Mouse (Mus musculus) liver, embryonic 13.5 days (tissue): Measurements from ENCODE around the gene Sult3a1. TPM values are rescaled to one million over a fixed set of nuclear protein-coding genes. Genes with fewer than 3 reads are reported as not detected.
"Not testable (repeated sequence)": the region's sequence is repeated elsewhere in the genome, so short reads cannot be mapped to it uniquely, and the experiment has no call there.

Experiments used
- ATAC-seq: fragments of 200-750 bp; cut with Nextera tagmentation; 2 replicates; pipeline ENCODE4 v1.8.0; 2017; ENCODE audit warnings: low read depth, mild to moderate bottlenecking, moderate number of reproducible peaks, moderate library complexity
- DNase-seq: peaks from one replicate; pipeline ENCODE4 v3.0.0; 2022
- H3K27ac ChIP-seq: fragments of 300-500 bp; sonication (generic); 2 replicates; pipeline ENCODE4 v1.5.1; 2015; ENCODE audit warnings: moderate library complexity, mild to moderate bottlenecking, inconsistent platforms
- H3K27me3 ChIP-seq: fragments of 300-500 bp; sonication (generic); 2 replicates; pipeline ENCODE4 v1.6.1; 2015; ENCODE audit warnings: mild to moderate bottlenecking, inconsistent platforms
- H3K36me3 ChIP-seq: fragments of 300-500 bp; sonication (generic); 2 replicates; pipeline ENCODE4 v1.6.1; 2015; ENCODE audit warnings: mild to moderate bottlenecking, inconsistent platforms
- H3K4me1 ChIP-seq: fragments of 300-500 bp; sonication (generic); replicated peaks from 2 replicates; pipeline ENCODE4 v1.6.1; 2015; ENCODE audit warnings: inconsistent platforms
- H3K4me2 ChIP-seq: fragments of 300-500 bp; sonication (generic); 2 replicates; pipeline ENCODE4 v1.6.1; 2015; ENCODE audit warnings: inconsistent platforms, mild to moderate bottlenecking, moderate library complexity
- H3K4me3 ChIP-seq: fragments of 300-500 bp; sonication (generic); replicated peaks from 2 replicates; pipeline ENCODE4 v1.5.1; 2015; ENCODE audit warnings: mild to moderate bottlenecking, inconsistent platforms
- H3K9ac ChIP-seq: fragments of 300-500 bp; sonication (generic); 2 replicates; pipeline ENCODE4 v1.6.1; 2015; ENCODE audit warnings: mild to moderate bottlenecking, inconsistent platforms
- H3K9me3 ChIP-seq: fragments of 300-500 bp; sonication (generic); replicated peaks from 2 replicates; pipeline ENCODE4 v1.6.1; 2016; ENCODE audit warnings: inconsistent platforms
- WGBS: fragments of 180-500 bp; shearing (Covaris S2); methylation state at CpG from one replicate; pipeline ENCODE4 v1.1.7; 2015; ENCODE audit not compliant: insufficient replicate concordance; 5-methylcytosine and 5-hydroxymethylcytosine counted together
- polyA plus RNA-seq: library from polyadenylated mRNA; unstranded; fragments of >200 nt; fragmentation: Nextera tagmentation; extraction: Ambion mirVana; gene quantifications from 2 replicates; pipeline ENCODE4 v1.2.1, GENCODE M21; 2015

Sult3a1 gene
- not detected in 2 replicates for polyA plus RNA-seq

- no peaks in the 10 kb centered on the region for H3K27me3 ChIP-seq
- H3K36me3 ChIP-seq: no peaks in the 10 kb centered on the region
- H3K4me3 ChIP-seq: no peak within 1 kb of the TSS
- DNase-seq (no peak), ATAC-seq (no peak)
- H3K4me2 ChIP-seq: no peak within 1 kb of the TSS
- H3K9ac ChIP-seq: no peak within 1 kb of the TSS
- no peaks in the 10 kb centered on the region for H3K9me3 ChIP-seq
- no peaks in the 10 kb centered on the region for H3K4me1 ChIP-seq
- H3K27ac ChIP-seq: no peak within 1 kb of the TSS
Measured at GRCm38 (mm10) chr10:33857421-33857820, at the start of gene Sult3a1. Sult3a1 (plus strand) TSS chr10:33857721.

- H3K4me1 ChIP-seq: no peaks in the 10 kb centered on the region
- no peaks in the 10 kb centered on the region for H3K36me3 ChIP-seq
- no peak overlapping the region for H3K27ac ChIP-seq
- H3K27me3 ChIP-seq: no peaks in the 10 kb centered on the region
- no peaks in the 10 kb centered on the region for H3K9me3 ChIP-seq
- ATAC-seq: no peak
- H3K4me3 ChIP-seq: no peak overlapping the region
- DNase-seq: no peak
- no peak overlapping the region for H3K9ac ChIP-seq
- WGBS: 19% methylated on average over 1 of the region's 1 CpGs
- H3K4me2 ChIP-seq: no peak overlapping the region
Measured at GRCm38 (mm10) chr10:33811807-33812206, 45.7 kb upstream of the Sult3a1 start.

- H3K4me3 ChIP-seq: no peak overlapping the region
- ATAC-seq (no peak), DNase-seq (no peak)
- no peaks in the 10 kb centered on the region for H3K9me3 ChIP-seq
- no peak overlapping the region for H3K4me2 ChIP-seq
- H3K27me3 ChIP-seq: no peaks in the 10 kb centered on the region
- no peaks in the 10 kb centered on the region for H3K4me1 ChIP-seq
- no peaks in the 10 kb centered on the region for H3K36me3 ChIP-seq
- no peak overlapping the region for H3K9ac ChIP-seq
- no peak overlapping the region for H3K27ac ChIP-seq
Measured at GRCm38 (mm10) chr10:33814266-33814665, 43.3 kb upstream of the Sult3a1 start.

GRCm38 (mm10) chr10:33816923-33817322 lies 40.6 kb upstream of the Sult3a1 start:
- Histone ChIP-seq H3K27ac (no peak overlapping the region), H3K4me1 (no peaks in the 10 kb centered on the region), H3K4me3 (no peak overlapping the region), H3K27me3 (no peaks in the 10 kb centered on the region), H3K36me3 (no peaks in the 10 kb centered on the region), H3K9ac (no peak overlapping the region), H3K4me2 (no peak overlapping the region), H3K9me3 (no peaks in the 10 kb centered on the region)
- no peak for DNase-seq
- ATAC-seq: no peak
- WGBS: 56% methylated on average over 1 of the region's 1 CpGs

GRCm38 (mm10) chr10:33820892-33821291 lies 36.6 kb upstream of the Sult3a1 start:
- H3K9me3 ChIP-seq: no peaks in the 10 kb centered on the region
- no peak overlapping the region for H3K4me3 ChIP-seq
- 66% methylated on average over 3 of the region's 3 CpGs for WGBS
- DNase-seq (no peak), ATAC-seq (no peak)
- no peaks in the 10 kb centered on the region for H3K36me3 ChIP-seq
- no peak overlapping the region for H3K9ac ChIP-seq
- no peak overlapping the region for H3K27ac ChIP-seq
- no peaks in the 10 kb centered on the region for H3K27me3 ChIP-seq
- no peak overlapping the region for H3K4me2 ChIP-seq
- H3K4me1 ChIP-seq: no peaks in the 10 kb centered on the region

- no peaks in the 10 kb centered on the region for H3K4me1 ChIP-seq
- ATAC-seq: no peak
- WGBS: 45% methylated on average over 2 of the region's 2 CpGs
Measured at GRCm38 (mm10) chr10:33865994-33866393, 8.5 kb downstream of the Sult3a1 start.

GRCm38 (mm10) chr10:33870441-33870840 lies 12.9 kb downstream of the Sult3a1 start:
- Histone ChIP-seq H3K4me1 (no peaks in the 10 kb centered on the region), H3K27me3 (no peaks in the 10 kb centered on the region), H3K9ac (no peak overlapping the region), H3K27ac (no peak overlapping the region), H3K4me3 (no peak overlapping the region), H3K9me3 (no peaks in the 10 kb centered on the region), H3K36me3 (no peaks in the 10 kb centered on the region), H3K4me2 (no peak overlapping the region)
- DNase-seq: no peak
- 28% methylated on average over 1 of the region's 1 CpGs for WGBS
- no peak for ATAC-seq

More at GRCm38 (mm10) chr10:33865994-33866393, 8.5 kb downstream of the Sult3a1 start:
- H3K4me3 ChIP-seq: no peak overlapping the region
- H3K27me3 ChIP-seq: no peaks in the 10 kb centered on the region
- no peak overlapping the region for H3K9ac ChIP-seq
- DNase-seq: no peak
- H3K36me3 ChIP-seq: no peaks in the 10 kb centered on the region
- H3K27ac ChIP-seq: no peak overlapping the region
- H3K4me2 ChIP-seq: no peak overlapping the region
- no peaks in the 10 kb centered on the region for H3K9me3 ChIP-seq

- H3K9me3 ChIP-seq: no peaks in the 10 kb centered on the region
- no peaks in the 10 kb centered on the region for H3K27me3 ChIP-seq
- H3K27ac ChIP-seq: no peak overlapping the region
- H3K4me1 ChIP-seq: no peaks in the 10 kb centered on the region
- DNase-seq: no peak
- H3K36me3 ChIP-seq: no peaks in the 10 kb centered on the region
- 58% methylated on average over 2 of the region's 2 CpGs for WGBS
- no peak overlapping the region for H3K9ac ChIP-seq
- H3K4me2 ChIP-seq: no peak overlapping the region
- no peak overlapping the region for H3K4me3 ChIP-seq
- no peak for ATAC-seq
Measured at GRCm38 (mm10) chr10:33872672-33873398, 15.3 kb downstream of the Sult3a1 start.

- not testable (repeated sequence) for H3K36me3 ChIP-seq, DNase-seq, H3K27ac ChIP-seq, H3K4me1 ChIP-seq, H3K4me3 ChIP-seq, ATAC-seq, H3K4me2 ChIP-seq, H3K9ac ChIP-seq, H3K9me3 ChIP-seq, H3K27me3 ChIP-seq
- 64% methylated on average over 2 of the region's 2 CpGs for WGBS
Measured at GRCm38 (mm10) chr10:33882411-33882810, 24.9 kb downstream of the Sult3a1 start.

- H3K4me3 ChIP-seq, H3K9me3 ChIP-seq, H3K4me2 ChIP-seq, H3K27me3 ChIP-seq, H3K36me3 ChIP-seq, H3K27ac ChIP-seq, ATAC-seq, DNase-seq, H3K4me1 ChIP-seq, H3K9ac ChIP-seq: not testable (repeated sequence)
- 59% methylated on average over 1 of the region's 1 CpGs for WGBS
Measured at GRCm38 (mm10) chr10:33901520-33901919, 44.0 kb downstream of the Sult3a1 start.

GRCm38 (mm10) chr10:33904530-33905481 lies 47.3 kb downstream of the Sult3a1 start, which contains the start of gene Rsph4a:
Rsph4a (plus strand) TSS chr10:33905111.
- ATAC-seq (peak; percentile 53; the same call in 1 of the 2 replicates), DNase-seq (no peak)
- Histone ChIP-seq H3K4me1 (no peaks in the 10 kb centered on the region), H3K9ac (no peak within 1 kb of the TSS), H3K9me3 (no peaks in the 10 kb centered on the region), H3K4me2 (peak within 1 kb of the TSS; percentile 54), H3K36me3 (no peaks in the 10 kb centered on the region), H3K4me3 (peak within 1 kb of the TSS; percentile 27), H3K27ac (no peak within 1 kb of the TSS), H3K27me3 (no peaks in the 10 kb centered on the region)
- 5% methylated on average over 17 of the region's 17 CpGs for WGBS
